ENCODE assay signal across 25 mouse cellular contexts in the genomic region with DNA sequence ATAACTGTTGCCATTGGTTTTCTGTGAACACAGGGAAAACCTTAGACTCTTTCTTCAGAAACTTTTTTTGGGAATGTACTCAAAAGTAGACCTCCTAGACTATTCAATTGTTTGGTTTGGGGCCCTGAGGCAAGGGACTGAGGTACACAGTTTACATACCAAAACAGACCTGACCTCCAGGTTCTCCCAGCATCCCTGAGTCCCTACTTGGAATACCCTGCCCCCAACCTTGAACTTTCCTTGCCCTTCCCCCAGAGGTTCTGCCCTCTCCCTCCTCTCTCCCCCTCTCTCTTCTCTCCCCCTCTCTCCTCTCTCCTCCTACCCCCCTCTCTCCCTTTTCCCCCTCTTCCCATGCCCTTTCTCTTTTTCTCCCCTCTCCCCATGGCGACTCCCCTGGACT. TPM values are rescaled to one million over a fixed set of nuclear protein-coding genes. Genes with fewer than 3 reads are reported as not detected.
"Had no signal": no experiment of that assay in that cellular context is flagged by ENCODE, and none has a peak within 500 bp of the region (broad histone marks: within the 10 kb centered on the region; RNA-seq: fewer than 3 reads in every experiment).

No protein-coding gene starts in this region.

- H3K9ac ChIP-seq: heart, embryonic 12.5 days; hindbrain, embryonic 12.5 days; hindbrain, embryonic 15.5 days; intestine, embryonic 15.5 days; limb, embryonic 12.5 days; liver, embryonic 13.5 days; liver, embryonic 15.5 days had no signal

- H3K36me3 ChIP-seq: heart, embryonic 10.5 days; heart, embryonic 12.5 days; hindbrain, embryonic 12.5 days; hindbrain, embryonic 15.5 days; intestine, embryonic 15.5 days; limb, embryonic 10.5 days; limb, embryonic 12.5 days; liver, embryonic 13.5 days; liver, embryonic 15.5 days had no signal

- H3K27ac ChIP-seq: gastrocnemius, adult 2 months; heart, embryonic 10.5 days; hindbrain, embryonic 12.5 days; hindbrain, embryonic 15.5 days; intestine, embryonic 15.5 days; left cerebral cortex, adult 2 months; limb, embryonic 10.5 days; limb, embryonic 12.5 days; liver, embryonic 13.5 days; liver, embryonic 15.5 days had no signal

- ATAC-seq: inflammation-experienced regulatory T-cells, adult 6 months; intestine, embryonic 15.5 days; intestine, postnatal 0 days had no signal

- H3K4me3 ChIP-seq: gastrocnemius, adult 2 months; heart, embryonic 10.5 days; heart, embryonic 12.5 days; hindbrain, embryonic 12.5 days; hindbrain, embryonic 15.5 days; intestine, embryonic 15.5 days; left cerebral cortex, adult 2 months; limb, embryonic 10.5 days; limb, embryonic 12.5 days; liver, embryonic 13.5 days; liver, embryonic 15.5 days had no signal

- H3K27me3 ChIP-seq: heart, embryonic 12.5 days; hindbrain, embryonic 12.5 days; hindbrain, embryonic 15.5 days; intestine, embryonic 15.5 days; liver, embryonic 13.5 days; liver, embryonic 15.5 days had no signal

- H3K9me3 ChIP-seq: heart, embryonic 10.5 days; hindbrain, embryonic 12.5 days; hindbrain, embryonic 15.5 days; intestine, embryonic 15.5 days; limb, embryonic 10.5 days; limb, embryonic 12.5 days; liver, embryonic 13.5 days; liver, embryonic 15.5 days had no signal

- H3K4me1 ChIP-seq: liver, embryonic 13.5 days; liver, embryonic 15.5 days had no signal

- DNase-seq: gastrocnemius, adult 2 months; gastrocnemius, postnatal 10 days; gastrocnemius, postnatal 25 days; heart, adult 18-20 months; heart, postnatal 10 days; heart, postnatal 36 days; kidney, adult 18-20 months; kidney, adult 8-10 months; kidney, postnatal 14 days; kidney, postnatal 36 days; liver; liver, embryonic 13.5 days had no signal

- H3K4me2 ChIP-seq: heart, embryonic 12.5 days; hindbrain, embryonic 12.5 days; hindbrain, embryonic 15.5 days; intestine, embryonic 15.5 days; limb, embryonic 12.5 days; liver, embryonic 11.5 days; liver, embryonic 13.5 days; liver, embryonic 15.5 days had no signal

RNA-seq across cellular contexts. Expression of a gene that starts 6.4 kb away (rescaled TPM):
- polyA plus RNA-seq: heart, embryonic 14.5 days; liver, embryonic 15.5 days had no signal
